Mouse (Mus musculus): ENCODE data around the gene Gm20403. TPM values are rescaled to one million over a fixed set of nuclear protein-coding genes. Genes with fewer than 3 reads are reported as not detected.

Gene Gm20403
- polyA plus RNA-seq, 1 experiment from 2014 or later: not detected

DNA sequence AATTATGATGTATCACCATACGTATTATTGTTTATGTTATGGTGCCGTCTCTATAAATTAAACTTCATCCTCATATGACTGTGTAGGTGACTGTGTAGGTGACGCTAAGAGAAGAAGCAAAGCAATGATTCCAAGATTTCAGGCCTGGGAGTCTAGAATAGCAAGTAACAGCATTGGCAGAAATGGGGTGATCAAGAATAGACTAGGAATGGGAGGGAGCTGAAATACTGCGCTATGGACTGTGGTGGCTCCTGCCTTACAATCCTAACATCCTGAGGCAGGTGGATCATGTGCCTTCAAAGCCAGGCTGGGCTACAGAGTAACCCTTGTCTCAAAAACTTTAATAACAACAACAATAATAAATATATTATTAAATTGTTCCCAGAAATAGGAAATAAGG lies 8.1 kb upstream of the Gm20403 start:
- H3K4me1 ChIP-seq (replicated peaks; ENCODE audit: control insufficient read depth, insufficient read depth, low read length): peaks cover 3% of the 10 kb centered on the region; the same call in 1 of the 2 replicates
- WGBS: 80% methylated on average over 4 of the region's 4 CpGs
- no peaks in the 10 kb centered on the region for H3K27me3 ChIP-seq (replicated peaks; ENCODE audit: control insufficient read depth, insufficient read depth, low read length)
- H3K9me3 ChIP-seq (ENCODE audit: control insufficient read depth): no peaks in the 10 kb centered on the region
- no peak for ATAC-seq
- H3K36me3 ChIP-seq (ENCODE audit: control insufficient read depth, insufficient read depth): no peaks in the 10 kb centered on the region
- no peak overlapping the region for H3K4me3 ChIP-seq (ENCODE audit: low read depth, low read length)
- no peak overlapping the region for H3K9ac ChIP-seq (ENCODE audit: low read depth, low read length)
- no peak overlapping the region for H3K4me2 ChIP-seq (replicated peaks; ENCODE audit: low read depth)
- H3K27ac ChIP-seq (ENCODE audit: low read depth, low read length): no peak overlapping the region
- TF ChIP-seq CTCF (IDR thresholded peaks at IDR 0.05; ENCODE audit: low read depth): no peak

DNA sequence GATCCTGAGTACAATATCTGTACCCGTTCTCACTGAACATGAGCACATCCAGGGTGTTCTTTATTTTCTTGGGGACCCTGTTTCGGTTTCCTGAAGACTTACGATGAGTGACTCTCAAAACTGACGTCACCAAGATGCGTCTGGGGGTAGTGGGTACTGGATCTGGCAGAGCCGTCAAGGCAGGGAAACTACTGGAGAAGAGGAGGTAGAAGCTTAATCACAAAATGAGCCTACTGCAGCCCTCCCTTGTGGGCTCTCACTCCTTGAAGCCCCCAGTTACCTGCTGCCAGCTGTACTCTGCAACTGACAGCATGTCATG lies 7.7 kb upstream of the Gm20403 start:
- Histone ChIP-seq H3K9me3 (ENCODE audit: control insufficient read depth) (no peaks in the 10 kb centered on the region), H3K4me1 (replicated peaks; ENCODE audit: control insufficient read depth, insufficient read depth, low read length) (no peaks in the 10 kb centered on the region), H3K27ac (ENCODE audit: low read depth, low read length) (no peak overlapping the region), H3K4me3 (ENCODE audit: low read depth, low read length) (no peak overlapping the region), H3K36me3 (ENCODE audit: control insufficient read depth, insufficient read depth) (no peaks in the 10 kb centered on the region), H3K9ac (ENCODE audit: low read depth, low read length) (no peak overlapping the region), H3K27me3 (replicated peaks; ENCODE audit: control insufficient read depth, insufficient read depth, low read length) (no peaks in the 10 kb centered on the region), H3K4me2 (replicated peaks; ENCODE audit: low read depth) (no peak overlapping the region)
- no peak for TF ChIP-seq CTCF (IDR thresholded peaks at IDR 0.05; ENCODE audit: low read depth)
- ATAC-seq: no peak
- WGBS: 75% methylated on average over 6 of the region's 6 CpGs

DNA sequence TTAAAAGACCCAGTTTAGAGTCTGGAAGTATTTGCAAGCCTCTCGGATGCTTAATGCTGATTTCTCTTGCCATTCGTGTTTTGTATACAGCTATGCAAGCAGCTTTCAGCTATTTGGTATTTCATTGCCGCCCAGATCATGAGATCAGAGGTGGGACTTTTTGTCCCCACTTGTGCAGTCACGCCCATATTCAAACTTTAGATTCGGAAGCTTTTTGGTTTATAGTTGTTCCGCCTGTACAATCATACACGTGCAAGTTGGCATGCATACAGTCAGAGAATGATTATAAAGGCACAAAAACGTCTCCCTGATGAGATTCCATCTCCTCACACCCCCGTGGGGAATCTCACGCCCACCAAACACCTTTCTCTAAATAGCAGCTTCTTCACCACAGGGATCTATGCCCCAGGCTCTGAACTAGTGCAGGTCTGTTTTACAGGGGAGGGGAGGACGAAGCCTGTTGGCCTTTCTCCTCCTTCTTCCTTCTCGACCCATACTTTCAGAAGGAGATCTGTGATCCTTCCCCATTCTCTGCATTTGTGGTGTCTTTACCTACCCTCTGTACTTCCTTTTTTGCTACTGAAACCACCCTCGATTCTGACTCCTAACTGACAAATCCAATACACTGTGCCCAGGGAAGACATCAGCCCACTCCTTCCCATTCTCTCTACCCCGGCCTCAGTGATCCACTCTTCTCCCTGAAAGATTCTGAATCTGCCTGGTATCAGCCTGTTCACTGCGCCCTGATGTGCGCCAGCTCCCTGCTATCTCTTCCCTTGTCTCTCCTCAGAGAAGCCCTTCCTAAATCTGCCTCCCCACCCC lies 7.1 kb upstream of the Gm20403 start:
- 51% methylated on average over 16 of the region's 16 CpGs for WGBS
- TF ChIP-seq CTCF (IDR thresholded peaks at IDR 0.05; ENCODE audit: low read depth): no peak

DNA sequence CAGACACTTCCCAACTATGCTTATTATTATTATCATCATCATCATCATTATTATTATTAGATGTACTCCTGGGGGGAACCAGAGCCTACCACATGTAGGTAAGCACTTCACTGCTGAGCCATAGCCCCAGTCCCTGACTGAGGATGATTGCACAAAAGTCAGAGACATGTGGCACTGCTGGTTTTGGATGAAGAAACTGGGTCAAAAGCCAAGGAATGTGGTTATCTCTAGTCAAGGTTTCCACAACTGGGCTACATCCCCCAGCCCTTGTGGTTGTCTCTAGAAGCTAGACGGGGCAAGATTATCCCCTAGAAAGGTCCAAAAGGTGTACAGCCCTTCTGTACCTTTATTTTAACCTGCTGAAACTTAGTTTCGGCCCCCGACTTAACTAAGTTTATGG lies 6.5 kb upstream of the Gm20403 start:
- Histone ChIP-seq H3K4me3 (ENCODE audit: low read depth, low read length) (no peak overlapping the region), H3K9ac (ENCODE audit: low read depth, low read length) (no peak overlapping the region), H3K9me3 (ENCODE audit: control insufficient read depth) (no peaks in the 10 kb centered on the region), H3K27me3 (replicated peaks; ENCODE audit: control insufficient read depth, insufficient read depth, low read length) (no peaks in the 10 kb centered on the region), H3K27ac (ENCODE audit: low read depth, low read length) (no peak overlapping the region), H3K4me2 (replicated peaks; ENCODE audit: low read depth) (no peak overlapping the region), H3K36me3 (ENCODE audit: control insufficient read depth, insufficient read depth) (no peaks in the 10 kb centered on the region), H3K4me1 (replicated peaks; ENCODE audit: control insufficient read depth, insufficient read depth, low read length) (no peaks in the 10 kb centered on the region)
- TF ChIP-seq CTCF (IDR thresholded peaks at IDR 0.05; ENCODE audit: low read depth): no peak
- no peak for ATAC-seq
- WGBS: 75% methylated on average over 3 of the region's 3 CpGs

More for the DNA sequence above, 7.1 kb upstream of the Gm20403 start:
- Histone ChIP-seq H3K4me2 (replicated peaks; ENCODE audit: low read depth) (no peak overlapping the region), H3K27ac (ENCODE audit: low read depth, low read length) (no peak overlapping the region), H3K36me3 (ENCODE audit: control insufficient read depth, insufficient read depth) (no peaks in the 10 kb centered on the region), H3K9ac (ENCODE audit: low read depth, low read length) (no peak overlapping the region), H3K9me3 (ENCODE audit: control insufficient read depth) (no peaks in the 10 kb centered on the region), H3K4me1 (replicated peaks; ENCODE audit: control insufficient read depth, insufficient read depth, low read length) (no peaks in the 10 kb centered on the region), H3K4me3 (ENCODE audit: low read depth, low read length) (no peak overlapping the region), H3K27me3 (replicated peaks; ENCODE audit: control insufficient read depth, insufficient read depth, low read length) (no peaks in the 10 kb centered on the region)
- ATAC-seq: no peak

DNA sequence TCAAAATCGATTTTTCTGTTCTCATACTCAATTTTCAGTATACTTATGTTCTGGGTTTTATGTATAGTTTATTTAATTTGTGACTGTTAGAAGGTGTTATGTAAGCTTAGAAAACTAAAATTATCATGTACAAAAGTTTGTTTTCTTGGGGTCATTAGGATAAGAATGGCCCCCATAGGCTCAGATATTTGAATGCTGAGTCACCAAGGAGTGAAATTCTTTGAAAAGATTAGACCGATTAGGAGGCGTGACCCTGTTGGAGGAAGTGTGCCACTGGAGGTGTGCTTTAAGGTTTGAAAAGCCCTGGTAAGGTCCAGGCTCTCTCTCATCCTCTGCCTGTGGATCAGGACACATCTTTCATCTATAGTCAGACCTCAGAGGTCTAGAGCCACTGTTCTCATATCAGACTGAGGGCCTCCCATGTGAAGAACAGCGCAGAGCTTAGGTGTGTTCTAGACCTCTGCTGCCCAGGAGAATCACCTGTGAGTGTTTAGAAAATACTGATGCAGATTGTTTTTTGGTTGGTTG lies 2.1 kb upstream of the Gm20403 start:
- no peak overlapping the region for H3K27ac ChIP-seq (ENCODE audit: low read depth, low read length)
- TF ChIP-seq CTCF (IDR thresholded peaks at IDR 0.05; ENCODE audit: low read depth): no peak
- no peak overlapping the region for H3K4me3 ChIP-seq (ENCODE audit: low read depth, low read length)
- no peak overlapping the region for H3K9ac ChIP-seq (ENCODE audit: low read depth, low read length)
- 71% methylated on average over 4 of the region's 4 CpGs for WGBS
- H3K4me1 ChIP-seq (replicated peaks; ENCODE audit: control insufficient read depth, insufficient read depth, low read length): no peaks in the 10 kb centered on the region
- no peak for ATAC-seq
- no peaks in the 10 kb centered on the region for H3K27me3 ChIP-seq (replicated peaks; ENCODE audit: control insufficient read depth, insufficient read depth, low read length)
- H3K9me3 ChIP-seq (ENCODE audit: control insufficient read depth): no peaks in the 10 kb centered on the region
- no peak overlapping the region for H3K4me2 ChIP-seq (replicated peaks; ENCODE audit: low read depth)
- H3K36me3 ChIP-seq (ENCODE audit: control insufficient read depth, insufficient read depth): no peaks in the 10 kb centered on the region

DNA sequence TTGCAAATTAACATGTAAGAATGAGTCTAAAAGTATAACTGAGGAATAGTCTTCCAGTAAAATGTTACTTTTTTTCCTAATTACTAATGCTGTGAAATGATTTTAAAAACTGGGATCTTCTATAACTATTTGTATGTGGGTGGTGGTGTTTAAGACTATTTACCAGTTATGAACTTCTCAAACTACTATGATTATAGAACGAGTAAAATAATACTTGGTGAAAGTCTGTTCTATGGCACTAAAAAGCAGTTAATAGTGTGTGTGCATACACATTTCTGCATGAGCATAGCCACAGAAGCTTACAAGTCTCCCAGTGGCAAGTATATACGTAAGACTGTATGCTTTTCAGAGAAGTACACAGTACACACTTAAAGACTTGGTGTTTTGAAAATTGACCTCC lies 827 bp upstream of the Gm20403 start:
- no peaks in the 10 kb centered on the region for H3K36me3 ChIP-seq (ENCODE audit: control insufficient read depth, insufficient read depth)
- H3K4me3 ChIP-seq (ENCODE audit: low read depth, low read length): no peak overlapping the region
- H3K27me3 ChIP-seq (replicated peaks; ENCODE audit: control insufficient read depth, insufficient read depth, low read length): no peaks in the 10 kb centered on the region
- no peaks in the 10 kb centered on the region for H3K9me3 ChIP-seq (ENCODE audit: control insufficient read depth)
- H3K9ac ChIP-seq (ENCODE audit: low read depth, low read length): no peak overlapping the region
- H3K4me1 ChIP-seq (replicated peaks; ENCODE audit: control insufficient read depth, insufficient read depth, low read length): no peaks in the 10 kb centered on the region
- H3K4me2 ChIP-seq (replicated peaks; ENCODE audit: low read depth): no peak overlapping the region
- H3K27ac ChIP-seq (ENCODE audit: low read depth, low read length): no peak overlapping the region
- 86% methylated on average over 2 of the region's 2 CpGs for WGBS
- no peak for ATAC-seq
- TF ChIP-seq CTCF (IDR thresholded peaks at IDR 0.05; ENCODE audit: low read depth): no peak

Data from intestine, postnatal 0 days (tissue).